Mouse (Mus musculus) heart, embryonic 11.5 days (tissue): ENCODE results near the gene Impg2. TPM values are rescaled to one million over a fixed set of nuclear protein-coding genes. Genes with fewer than 3 reads are reported as not detected.

Experiments used
- ATAC-seq: fragments of 200-750 bp; cut with Nextera tagmentation; replicated peaks from 2 replicates; pipeline ENCODE4 v1.8.0; 2017; ENCODE audit warnings: moderate library complexity; ENCODE audit not compliant: insufficient number of reproducible peaks, low FRiP score, low TSS enrichment
- H3K27ac ChIP-seq: fragments of 300-500 bp; sonication (generic); 2 replicates; pipeline ENCODE4 v1.5.1; 2014; ENCODE audit warnings: mild to moderate bottlenecking, low read depth, low read length
- H3K27me3 ChIP-seq: fragments of 300-500 bp; sonication (generic); 2 replicates; pipeline ENCODE4 v1.6.1; 2014; ENCODE audit warnings: mild to moderate bottlenecking, low read length, mixed read lengths; ENCODE audit not compliant: control insufficient read depth, insufficient read depth
- H3K36me3 ChIP-seq: fragments of 300-500 bp; sonication (generic); 2 replicates; pipeline ENCODE4 v1.6.1; 2014; ENCODE audit warnings: mild to moderate bottlenecking, low read length, moderate library complexity, mixed read lengths; ENCODE audit not compliant: control insufficient read depth, insufficient read depth
- H3K4me1 ChIP-seq: fragments of 300-500 bp; sonication (generic); 2 replicates; pipeline ENCODE4 v1.6.1; 2014; ENCODE audit warnings: low read length; ENCODE audit not compliant: control insufficient read depth, insufficient read depth
- H3K4me2 ChIP-seq: fragments of 300-500 bp; sonication (generic); 2 replicates; pipeline ENCODE4 v1.6.1; 2014; ENCODE audit warnings: mild to moderate bottlenecking, moderate library complexity
- H3K4me3 ChIP-seq: fragments of 300-500 bp; sonication (generic); 2 replicates; pipeline ENCODE4 v1.5.1; 2014; ENCODE audit warnings: low read depth, low read length
- H3K9ac ChIP-seq: fragments of 300-500 bp; sonication (generic); 2 replicates; pipeline ENCODE4 v1.6.1; 2014; ENCODE audit warnings: mild to moderate bottlenecking, low read depth, low read length, moderate library complexity
- H3K9me3 ChIP-seq: fragments of 300-500 bp; sonication (generic); replicated peaks from 2 replicates; pipeline ENCODE4 v1.6.1; 2016; ENCODE audit warnings: low read length; ENCODE audit not compliant: control insufficient read depth
- polyA plus RNA-seq: library from polyadenylated mRNA; unstranded; fragments of >200 nt; fragmentation: Nextera tagmentation; extraction: Ambion mirVana; gene quantifications from 2 replicates; pipeline ENCODE4 v1.2.1, GENCODE M21; 2014

Impg2 gene
- polyA plus RNA-seq, 1 experiment from 2014 or later, result 0.11 TPM

- Histone ChIP-seq H3K27ac (no peak overlapping the region), H3K4me1 (no peaks in the 10 kb centered on the region), H3K4me2 (no peak overlapping the region), H3K4me3 (no peak overlapping the region), H3K9ac (no peak overlapping the region), H3K27me3 (no peaks in the 10 kb centered on the region), H3K36me3 (no peaks in the 10 kb centered on the region), H3K9me3 (no peaks in the 10 kb centered on the region)
- ATAC-seq, result no peak
Measured at GRCm38 (mm10) chr16:56311291-56311690, 107.2 kb downstream of the Impg2 start.

Other genes starting within 250 kb of the Impg2 start
- gene Rpl24, start 238.0 kb upstream of the Impg2 start, polyA plus RNA-seq, result 617 and 672 TPM in 2 replicates
- gene Zbtb11, start 230.4 kb upstream of the Impg2 start, polyA plus RNA-seq, result 13.3 and 13.8 TPM in 2 replicates
- gene Pcnp, start 174.6 kb upstream of the Impg2 start, polyA plus RNA-seq, result 172 and 199 TPM in 2 replicates
- 23.6 and 24.5 TPM in 2 replicates for gene Trmt10c, start 166.5 kb upstream of the Impg2 start, polyA plus RNA-seq
- 24.6 and 24.8 TPM in 2 replicates for gene Senp7, start 156.0 kb upstream of the Impg2 start, polyA plus RNA-seq